Comparison of ENCODE assay signal across 1 mouse cellular context in the genomic region with DNA sequence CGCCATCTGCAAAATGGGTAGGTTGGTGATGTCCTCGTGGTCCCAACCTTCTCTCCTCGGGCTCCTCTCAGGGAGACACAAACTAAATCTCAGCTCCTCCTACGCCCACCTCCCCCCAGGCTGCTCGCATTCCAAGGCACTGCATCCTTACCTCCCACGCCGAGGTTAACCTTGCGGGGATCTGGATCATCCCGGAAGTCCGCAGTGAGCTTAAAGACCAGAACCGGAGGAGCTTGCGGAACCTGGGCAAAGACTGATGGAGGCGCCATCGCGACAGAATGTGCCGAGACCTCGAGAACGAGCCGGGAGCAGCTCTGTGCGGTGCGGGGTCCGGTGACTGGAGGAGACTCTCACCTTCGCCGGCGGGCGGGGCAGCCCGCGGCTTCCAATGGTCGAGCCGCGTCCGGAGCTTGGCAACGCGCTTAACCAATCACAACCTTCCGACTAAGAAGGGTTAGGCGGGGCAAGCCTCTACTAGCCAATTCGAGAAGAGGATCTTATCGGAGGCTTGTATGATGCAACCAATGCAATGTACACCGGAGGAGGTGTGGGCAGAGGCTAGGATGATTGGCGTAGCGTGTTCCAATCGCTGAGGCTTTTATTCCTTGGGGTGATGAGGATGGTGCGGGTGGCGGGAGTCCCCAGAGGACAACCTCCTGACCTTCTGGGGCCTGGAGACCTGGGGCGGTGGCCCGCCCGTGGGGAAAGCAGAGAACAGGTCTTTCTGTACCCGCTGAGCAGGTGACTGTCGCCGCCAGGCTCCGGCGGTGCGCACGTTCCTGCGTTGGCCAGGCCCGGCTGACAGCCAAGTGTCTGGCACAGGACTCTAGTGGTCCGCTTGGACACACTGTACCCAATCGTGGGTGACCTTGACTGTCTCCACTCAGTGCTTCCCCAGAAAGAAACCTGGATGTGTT.
TF ChIP-seq lines count a peak whose summit lies in the region.

TSS of gene Got1 (minus strand) at position 419 of the 917 bp plus-strand sequence.

TF ChIP-seq in CH12.LX, 34 proteins besides CTCF, POLR2A, EP300 and RAD21 (continued from another document):
- TF ChIP-seq MEF2A (IDR thresholded peaks at IDR 0.05; ENCODE audit: borderline replicate concordance, low read depth, low read length) (peak; percentile 34; the same call in 1 of the 2 replicates), NRF1 (IDR thresholded peaks at IDR 0.05; ENCODE audit: low read depth, low read length) (0 out of 2 replicates have a peak, but pooled peaks have one; percentile 23), ETS1 (conservative IDR thresholded peaks at IDR 0.05; ENCODE audit: low read depth, low read length) (peak; percentile 9), UBTF (IDR thresholded peaks at IDR 0.05; ENCODE audit: low read depth, low read length) (0 out of 2 replicates have a peak, but pooled peaks have one; percentile 50), POLR2AphosphoS2 (IDR thresholded peaks at IDR 0.05; ENCODE audit: low read depth, low read length) (peak; percentile 50; the same call in 1 of the 2 replicates), PAX5 (IDR thresholded peaks at IDR 0.05; ENCODE audit: low read length) (no peak), RCOR1 (conservative IDR thresholded peaks at IDR 0.05; ENCODE audit: low read depth, low read length) (no peak), TCF12 (IDR thresholded peaks at IDR 0.05; ENCODE audit: low read depth, low read length) (peak; percentile 28; the same call in 1 of the 2 replicates), ZNF384 (IDR thresholded peaks at IDR 0.05; ENCODE audit: low read depth, low read length) (no peak), NELFE (IDR thresholded peaks at IDR 0.05; ENCODE audit: low read depth, low read length) (peak; percentile 90), SIN3A (IDR thresholded peaks at IDR 0.05; ENCODE audit: low read length) (no peak; the same call in none of the 2 replicates), ZKSCAN1 (IDR thresholded peaks at IDR 0.05; ENCODE audit: borderline replicate concordance, low read depth, low read length) (no peak), CHD2 (IDR thresholded peaks at IDR 0.05; ENCODE audit: low read length) (peak; percentile 97), MAFK (IDR thresholded peaks at IDR 0.05; ENCODE audit: insufficient replicate concordance, low read length) (no peak), TBP (conservative IDR thresholded peaks at IDR 0.05; ENCODE audit: low read depth, low read length) (0 out of 2 replicates have a peak, but pooled peaks have one; percentile 78)
